In the genomic region with DNA sequence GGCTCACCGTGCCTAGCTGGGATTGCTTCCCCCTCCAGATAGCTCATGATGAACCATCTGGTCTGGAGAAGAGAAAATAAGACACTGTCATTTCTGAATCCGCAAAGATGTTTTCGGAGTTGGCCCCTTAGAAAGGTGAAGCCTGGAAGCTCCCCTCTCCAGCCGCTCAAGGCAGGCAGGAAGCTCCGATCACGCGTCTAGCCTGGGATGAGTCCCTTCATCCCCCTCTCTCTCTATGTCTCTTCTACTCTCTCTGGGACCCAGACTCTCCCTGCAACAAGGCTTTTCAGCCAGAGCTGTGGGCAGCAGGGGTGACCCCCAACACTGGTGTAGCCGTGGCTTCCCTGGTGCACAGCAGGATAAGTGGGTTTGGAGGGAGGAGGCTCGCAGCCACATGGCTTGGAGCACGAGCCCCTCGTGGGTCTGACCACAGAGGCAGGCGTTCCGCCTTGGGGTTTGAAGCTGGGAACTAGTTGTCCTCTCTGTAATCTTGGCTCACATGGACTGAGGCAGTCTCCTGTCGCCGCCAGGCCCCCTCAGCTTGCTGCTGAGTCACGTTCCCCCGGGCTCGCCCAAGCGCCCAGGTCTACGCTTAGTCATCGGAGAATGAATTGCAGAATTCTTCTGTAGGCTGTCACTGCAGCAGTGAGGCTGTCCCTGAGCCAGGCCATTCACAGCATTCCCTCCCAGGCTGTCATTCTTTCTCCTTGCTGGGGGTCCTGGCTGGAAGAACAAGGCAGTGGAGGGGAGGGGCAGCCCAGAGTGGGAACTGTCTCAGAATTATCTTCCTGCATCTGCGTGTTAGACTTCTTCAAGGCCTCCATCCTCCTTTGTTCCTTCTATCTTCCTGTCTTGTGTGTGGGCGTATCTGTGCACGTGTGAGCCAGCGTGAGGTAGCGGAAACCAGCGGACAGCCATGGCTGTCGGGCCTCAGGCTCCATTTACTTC, we compare ENCODE assay signal across 9 mouse cellular contexts. TPM values are rescaled to one million over a fixed set of nuclear protein-coding genes. Genes with fewer than 3 reads are reported as not detected.
A peak's percentile ranks its signal among the peaks of the same experiment; 100 is the strongest.
DNase-seq lines count a peak whose midpoint lies in the region; ATAC-seq and TF ChIP-seq lines count a peak whose summit lies in the region.
"Had no signal": no experiment of that assay in that cellular context is flagged by ENCODE, and none has a peak within 500 bp of the region (broad histone marks: within the 10 kb centered on the region; RNA-seq: fewer than 3 reads in every experiment).

No protein-coding gene starts in this region.

- H3K9ac ChIP-seq in intestine, embryonic 14.5 days (ENCODE audit: low read length) = no peak overlapping the region
- H3K9ac ChIP-seq in intestine, postnatal 0 days (ENCODE audit: low read depth, low read length) = no peak overlapping the region
- H3K9ac ChIP-seq in MEL (ENCODE audit: control insufficient read depth, low read depth, low read length, poor library complexity, severe bottlenecking) = peak overlapping the region; percentile 85

- no peak overlapping the region for H3K4me2 ChIP-seq in intestine, embryonic 14.5 days (ENCODE audit: low read length)
- no peak overlapping the region for H3K4me2 ChIP-seq in intestine, postnatal 0 days (replicated peaks; ENCODE audit: low read depth)

- WGBS in intestine, embryonic 14.5 days = 63% methylated on average over 28 of the region's 28 CpGs
- WGBS in intestine, postnatal 0 days = 62% methylated on average over 28 of the region's 28 CpGs

- intact Hi-C loops in left cerebral cortex, adult 2 months (cut with DNase I) = loop anchor here (1.0 kb wide), 2 partner anchors 27 to 71 kb away; no protein-coding TSS in a partner anchor

- no peaks in the 10 kb centered on the region for H3K9me3 ChIP-seq in intestine, embryonic 14.5 days (ENCODE audit: control insufficient read depth, low read length)
- no peaks in the 10 kb centered on the region for H3K9me3 ChIP-seq in intestine, postnatal 0 days (ENCODE audit: control insufficient read depth)
- H3K9me3 ChIP-seq in MEL (replicated peaks; ENCODE audit: insufficient read depth, low read length) = no peaks in the 10 kb centered on the region

- no peaks in the 10 kb centered on the region for H3K36me3 ChIP-seq in intestine, embryonic 14.5 days (ENCODE audit: control insufficient read depth, insufficient read depth, low read length)
- H3K36me3 ChIP-seq in intestine, postnatal 0 days (ENCODE audit: control insufficient read depth, insufficient read depth) = no peaks in the 10 kb centered on the region
- H3K36me3 ChIP-seq in MEL (ENCODE audit: control insufficient read depth in 1 of 2, insufficient read depth in 2 of 2, low read length in 2 of 2) = peaks cover 0 to 34% of the 10 kb centered on the region in 2 experiments; a peak in 2 of 4 replicates

- TF ChIP-seq CTCF in intestine, postnatal 0 days (IDR thresholded peaks at IDR 0.05; ENCODE audit: low read depth) = no peak
- TF ChIP-seq CTCF in MEL (IDR thresholded peaks at IDR 0.05 in 2 of 3, conservative IDR thresholded peaks at IDR 0.05 in 1 of 3; ENCODE audit: control insufficient read depth in 1 of 3, insufficient read depth in 1 of 3, low read depth in 2 of 3, low read length in 3 of 3, poor library complexity in 1 of 3, severe bottlenecking in 1 of 3) = no peak
- no peak for TF ChIP-seq CTCF in left cerebral cortex, adult 2 months (IDR thresholded peaks at IDR 0.05)

- peak; percentile 23 to 86; a peak in 3 of 4 replicates for TF ChIP-seq POLR2A in MEL (IDR thresholded peaks at IDR 0.05; ENCODE audit: control insufficient read depth in 1 of 2, insufficient read depth in 1 of 2, low read depth in 1 of 2, low read length in 2 of 2, poor library complexity in 1 of 2)

- H3K4me3 ChIP-seq in intestine, embryonic 14.5 days (ENCODE audit: low read depth, low read length) = no peak overlapping the region
- no peak overlapping the region for H3K4me3 ChIP-seq in intestine, postnatal 0 days (ENCODE audit: low read depth, low read length)
- H3K4me3 ChIP-seq in MEL (ENCODE audit: control insufficient read depth in 1 of 2, insufficient read depth in 1 of 2, low read depth in 2 of 2, low read length in 2 of 2) = peak overlapping the region; percentile 57 to 70
- no peak overlapping the region for H3K4me3 ChIP-seq in left cerebral cortex, adult 2 months

- H3K4me1 ChIP-seq in intestine, embryonic 14.5 days (replicated peaks; ENCODE audit: control insufficient read depth, insufficient read depth, low read length) = no peaks in the 10 kb centered on the region
- no peaks in the 10 kb centered on the region for H3K4me1 ChIP-seq in intestine, postnatal 0 days (replicated peaks; ENCODE audit: control insufficient read depth, insufficient read depth, low read length)
- H3K4me1 ChIP-seq in MEL (ENCODE audit: control insufficient read depth in 1 of 2, insufficient read depth in 2 of 2, low read length in 2 of 2) = peaks cover 17 to 47% of the 10 kb centered on the region in 2 experiments

- TF ChIP-seq EP300 in MEL (IDR thresholded peaks at IDR 0.05; ENCODE audit: low read depth in 1 of 2, low read length in 2 of 2) = peak; percentile 72 to 74

- no peak for DNase-seq in intestine, embryonic 14.5 days (ENCODE audit: low spot score)
- peak; percentile 97 for DNase-seq in MEL (ENCODE audit: low read depth, low spot score)
- DNase-seq in cerebellum, postnatal 36 days = peak; percentile 22 to 30
- DNase-seq in heart, adult 8-10 months (ENCODE audit: low spot score) = peak; percentile 81
- peak; percentile 75 to 77 for DNase-seq in left cerebral cortex, adult 2 months (ENCODE audit: extremely low spot score in 1 of 2, low spot score in 2 of 2)
- DNase-seq in right cerebral cortex, adult 2 months (ENCODE audit: low spot score in 2 of 2) = peak; percentile 81
- no peak for DNase-seq in kidney, adult 18-20 months

- H3K27me3 ChIP-seq in intestine, embryonic 14.5 days (replicated peaks; ENCODE audit: control insufficient read depth, insufficient read depth, low read length) = no peaks in the 10 kb centered on the region
- no peaks in the 10 kb centered on the region for H3K27me3 ChIP-seq in intestine, postnatal 0 days (replicated peaks; ENCODE audit: control insufficient read depth, insufficient read depth, low read length)
- no peaks in the 10 kb centered on the region for H3K27me3 ChIP-seq in MEL (ENCODE audit: control insufficient read depth in 1 of 2, insufficient read depth in 2 of 2, low read length in 2 of 2)

- 0 out of 2 replicates have a peak, but pooled peaks have one; percentile 14 for ATAC-seq in intestine, embryonic 14.5 days (replicated peaks; ENCODE audit: low FRiP score, low TSS enrichment, low read depth)
- no peak for ATAC-seq in intestine, postnatal 0 days

- H3K27ac ChIP-seq in intestine, embryonic 14.5 days (ENCODE audit: low read depth) = no peak overlapping the region
- H3K27ac ChIP-seq in intestine, postnatal 0 days (ENCODE audit: low read depth, low read length) = no peak overlapping the region
- H3K27ac ChIP-seq in MEL (ENCODE audit: control insufficient read depth, low read depth, low read length) = peak overlapping the region; percentile 96
- peak overlapping the region; percentile 88 for H3K27ac ChIP-seq in left cerebral cortex, adult 2 months

- no peak for TF ChIP-seq RAD21 in MEL (IDR thresholded peaks at IDR 0.05; ENCODE audit: low read depth, low read length)

- H3K79me2 ChIP-seq in MEL (ENCODE audit: control insufficient read depth, insufficient read depth, low read length, poor library complexity) = peaks cover 11% of the 10 kb centered on the region

TF ChIP-seq in MEL, 35 proteins besides CTCF, POLR2A, EP300 and RAD21 (continues in another document):
- 0 out of 2 replicates have a peak, but pooled peaks have one; percentile 33 for TF ChIP-seq MAZ (IDR thresholded peaks at IDR 0.05; ENCODE audit: low read depth, low read length)
- TF ChIP-seq SIN3A (IDR thresholded peaks at IDR 0.05; ENCODE audit: low read length) = peak; percentile 86
- TF ChIP-seq SMC3 (IDR thresholded peaks at IDR 0.05; ENCODE audit: low read depth, low read length) = peak; percentile 6; the same call in 1 of the 2 replicates
- peak; percentile 94 for TF ChIP-seq BHLHE40 (IDR thresholded peaks at IDR 0.05; ENCODE audit: borderline replicate concordance, low read depth, low read length)
- peak; percentile 76 for TF ChIP-seq JUND (IDR thresholded peaks at IDR 0.05; ENCODE audit: low read depth, low read length)
- TF ChIP-seq CHD1 (IDR thresholded peaks at IDR 0.05; ENCODE audit: low read depth, low read length) = no peak
- TF ChIP-seq MAX (IDR thresholded peaks at IDR 0.05; ENCODE audit: low read length) = peak; percentile 86

RNA-seq across cellular contexts. Expression of gene Trim56, which starts 13.2 kb away (rescaled TPM):
- polyA plus RNA-seq in intestine, embryonic 14.5 days (2014; fragmentation: Nextera tagmentation; extraction: Ambion mirVana) = 8.5 and 9.7 TPM in 2 replicates
- 7.3 and 7.7 TPM in 2 replicates for polyA plus RNA-seq in intestine, postnatal 0 days (2015; fragmentation: Nextera tagmentation; extraction: Ambion mirVana)
- 19.7 and 21.8 TPM in 2 replicates for total RNA-seq in MEL (2012; rRNA removed)
- polyA plus RNA-seq in MEL (2012; ENCODE audit: insufficient read depth in 1 of 2, insufficient read length in 2 of 2, low read depth in 1 of 2, low replicate concordance in 2 of 2, missing spikeins in 1 of 2) = 10 to 100 TPM; 22.8 to 75.8 TPM
- total RNA-seq in heart, adult 8-10 months (2022) = 10 to 100 TPM; 20.2 to 22.1 (median 21.5) TPM
- 1 to 10 TPM; 4.3 to 5.7 TPM for total RNA-seq in left cerebral cortex, adult 2 months (2021)

RNA-seq across cellular contexts. Expression of gene Serpine1, which starts 30.8 kb away (rescaled TPM):
- polyA plus RNA-seq in intestine, embryonic 14.5 days (2014; fragmentation: Nextera tagmentation; extraction: Ambion mirVana) = 0.34 and 0.36 TPM in 2 replicates
- 0.20 and 0.22 TPM in 2 replicates for polyA plus RNA-seq in intestine, postnatal 0 days (2015; fragmentation: Nextera tagmentation; extraction: Ambion mirVana)
- total RNA-seq in MEL (2012; rRNA removed) = 0.04 and 0.13 TPM in 2 replicates
- under 1 TPM in 1 of 2 experiments, not detected in 1; 0.11 TPM for polyA plus RNA-seq in MEL (2012; ENCODE audit: insufficient read depth in 1 of 2, insufficient read length in 2 of 2, low read depth in 1 of 2, low replicate concordance in 2 of 2, missing spikeins in 1 of 2)
- 10 to 100 TPM; 33.2 to 59.2 (median 47.4) TPM for total RNA-seq in heart, adult 8-10 months (2022)
- 1 to 10 TPM in 1 of 2 experiments, under 1 TPM in 1; 0.91 to 1.1 TPM for total RNA-seq in left cerebral cortex, adult 2 months (2021)
- total RNA-seq: neutrophil, adult 5-6 weeks had no signal

RNA-seq across cellular contexts. Expression of gene Muc3, which starts 46.3 kb away (rescaled TPM):
- 0.81 and 1.3 TPM in 2 replicates for polyA plus RNA-seq in intestine, embryonic 14.5 days (2014; fragmentation: Nextera tagmentation; extraction: Ambion mirVana)
- 42.9 and 45.0 TPM in 2 replicates for polyA plus RNA-seq in intestine, postnatal 0 days (2015; fragmentation: Nextera tagmentation; extraction: Ambion mirVana)
- total RNA-seq in MEL (2012; rRNA removed) = not detected in 2 replicates
- not detected for polyA plus RNA-seq in MEL (2012; ENCODE audit: insufficient read depth in 1 of 2, insufficient read length in 2 of 2, low read depth in 1 of 2, low replicate concordance in 2 of 2, missing spikeins in 1 of 2)
- total RNA-seq in heart, adult 8-10 months (2022) = not detected
- total RNA-seq in left cerebral cortex, adult 2 months (2021) = not detected
- total RNA-seq: neutrophil, adult 5-6 weeks had no signal

RNA-seq across cellular contexts. Expression of gene Ap1s1, which starts 56.9 kb away (rescaled TPM):
- 188 and 189 TPM in 2 replicates for polyA plus RNA-seq in intestine, embryonic 14.5 days (2014; fragmentation: Nextera tagmentation; extraction: Ambion mirVana)
- polyA plus RNA-seq in intestine, postnatal 0 days (2015; fragmentation: Nextera tagmentation; extraction: Ambion mirVana) = 229 and 232 TPM in 2 replicates
- 137 and 154 TPM in 2 replicates for total RNA-seq in MEL (2012; rRNA removed)
- 100 to 1,000 TPM; 211 to 218 TPM for polyA plus RNA-seq in MEL (2012; ENCODE audit: insufficient read depth in 1 of 2, insufficient read length in 2 of 2, low read depth in 1 of 2, low replicate concordance in 2 of 2, missing spikeins in 1 of 2)
- total RNA-seq in heart, adult 8-10 months (2022) = 10 to 100 TPM; 30.2 to 40.5 (median 38.2) TPM
- 100 to 1,000 TPM; 349 to 354 TPM for total RNA-seq in left cerebral cortex, adult 2 months (2021)

Comparison
In these comparisons a context has a peak if more than half of its experiments do, and no peak if none do; other contexts are left out.
1. DNase-seq: peak in MEL (single experiment), cerebellum, postnatal 36 days (2 of 2), heart, adult 8-10 months (single experiment), left cerebral cortex, adult 2 months (2 of 2) and right cerebral cortex, adult 2 months (2 of 2); none in intestine, embryonic 14.5 days (single experiment) and kidney, adult 18-20 months (single experiment).
2. H3K27ac ChIP-seq: peak in MEL (single experiment) and left cerebral cortex, adult 2 months (single experiment); none in intestine, embryonic 14.5 days (single experiment) and intestine, postnatal 0 days (single experiment).
3. H3K4me3 ChIP-seq: peak in MEL (2 of 2); none in intestine, embryonic 14.5 days (single experiment), intestine, postnatal 0 days (single experiment) and left cerebral cortex, adult 2 months (single experiment).
4. RNA of gene Serpine1, which starts 30.8 kb away (total RNA-seq): 33.2 to 59.2 TPM in heart, adult 8-10 months; 0.91 to 1.1 TPM in left cerebral cortex, adult 2 months and 0.04 to 0.13 TPM in MEL; every median in the first group is over 10 times any median in the second.